In genomic region chr19:55877404-55877915, GRCm38 (mm10) we compare ENCODE assay signal across 8 mouse cellular contexts.
DNase-seq lines count a peak whose midpoint lies in the region; ATAC-seq and TF ChIP-seq lines count a peak whose summit lies in the region.

No protein-coding gene starts in this region.

- no peak overlapping the region for H3K4me3 ChIP-seq in ES-E14 (ENCODE audit: insufficient read depth in 1 of 2, low read depth in 1 of 2, low read length in 2 of 2, poor library complexity in 1 of 2, severe bottlenecking in 1 of 2)
- no peak overlapping the region for H3K4me3 ChIP-seq in forebrain, embryonic 11.5 days (ENCODE audit: low read depth, low read length)

- peak; percentile 39 for DNase-seq in ES-E14 (ENCODE audit: low read depth, low spot score)
- DNase-seq in brain, adult 2 months (ENCODE audit: low read depth, low spot score) = peak; percentile 66
- peak; percentile 88 for DNase-seq in forebrain, embryonic 11.5 days (ENCODE audit: low spot score)
- DNase-seq in layer of hippocampus, adult 9-11 months = peak; percentile 8
- DNase-seq in lung, postnatal 10 days = peak; percentile 76
- DNase-seq in retina, postnatal 7 days (ENCODE audit: low read depth, low spot score) = peak; percentile 47
- peak; percentile 33 for DNase-seq in urinary bladder, postnatal 10 days (ENCODE audit: low spot score)

- no peak overlapping the region for H3K4me2 ChIP-seq in forebrain, embryonic 11.5 days (ENCODE audit: low read depth, low read length, severe bottlenecking)

- H3K4me1 ChIP-seq in ES-E14 (ENCODE audit: control insufficient read depth in 2 of 2, insufficient read depth in 2 of 2, low read length in 2 of 2, poor library complexity in 1 of 2) = no peaks in the 10 kb centered on the region
- peaks cover 10% of the 10 kb centered on the region for H3K4me1 ChIP-seq in forebrain, embryonic 11.5 days (replicated peaks; ENCODE audit: control insufficient read depth, insufficient read depth, low read length)

- in situ Hi-C loops in ES-E14 (cut with MboI; ENCODE audit: low sequenced_read_pairs in 2 of 2, unreplicated experiment in 2 of 2) = no loop called here

- peaks cover 2% of the 10 kb centered on the region; the same call in 1 of the 2 replicates for H3K27me3 ChIP-seq in forebrain, embryonic 11.5 days (ENCODE audit: control insufficient read depth, insufficient read depth, low read length)

- H3K9me3 ChIP-seq in ES-E14 (ENCODE audit: control insufficient read depth, insufficient read depth, low read depth, low read length) = no peaks in the 10 kb centered on the region
- no peaks in the 10 kb centered on the region for H3K9me3 ChIP-seq in forebrain, embryonic 11.5 days (ENCODE audit: control insufficient read depth, low read length)

- peak; percentile 93 for ATAC-seq in forebrain, embryonic 11.5 days (replicated peaks; ENCODE audit: low FRiP score)
- peak; percentile 48 to 58; a peak in 1 of 4 replicates for ATAC-seq in hematopoietic stem cell, adult 5-6 weeks (replicated peaks in 1 of 2; ENCODE audit: insufficient read depth in 1 of 2, low FRiP score in 2 of 2, low TSS enrichment in 1 of 2, low read depth in 1 of 2, poor library complexity in 2 of 2, severe bottlenecking in 2 of 2)

- 6% methylated on average over 7 of the region's 7 CpGs for WGBS in forebrain, embryonic 11.5 days

- no peak overlapping the region for H3K27ac ChIP-seq in ES-E14 (ENCODE audit: insufficient read depth, low read depth, low read length, poor library complexity, severe bottlenecking)
- no peak overlapping the region for H3K27ac ChIP-seq in forebrain, embryonic 11.5 days (ENCODE audit: low read depth, low read length)

- no peak overlapping the region for H3K9ac ChIP-seq in ES-E14 (ENCODE audit: insufficient read depth, low read depth, low read length, poor library complexity, severe bottlenecking)
- H3K9ac ChIP-seq in forebrain, embryonic 11.5 days (ENCODE audit: low read length) = no peak overlapping the region

- no peaks in the 10 kb centered on the region for H3K36me3 ChIP-seq in ES-E14 (ENCODE audit: control insufficient read depth, insufficient read depth, low read length, poor library complexity, severe bottlenecking)
- no peaks in the 10 kb centered on the region for H3K36me3 ChIP-seq in forebrain, embryonic 11.5 days (ENCODE audit: control insufficient read depth, insufficient read depth, low read length)

TF ChIP-seq in ES-E14, 5 proteins besides CTCF, POLR2A, EP300 and RAD21:
- TF ChIP-seq CHD2 (IDR thresholded peaks at IDR 0.05; ENCODE audit: low read depth, low read length) = no peak
- TF ChIP-seq MAFK (IDR thresholded peaks at IDR 0.05; ENCODE audit: insufficient read depth, low read depth, low read length) = no peak
- no peak for TF ChIP-seq HCFC1 (IDR thresholded peaks at IDR 0.05; ENCODE audit: borderline replicate concordance, insufficient read depth, low read length)
- TF ChIP-seq ZNF384 (IDR thresholded peaks at IDR 0.05; ENCODE audit: low read depth, low read length) = no peak
- TF ChIP-seq ZC3H11A (IDR thresholded peaks at IDR 0.05; ENCODE audit: borderline replicate concordance, low read depth, low read length) = no peak

Comparison
In these comparisons a context has a peak if more than half of its experiments do, and no peak if none do; other contexts are left out.
1. DNase-seq: peak in every context shown above with its lines; median percentile 88 in forebrain, embryonic 11.5 days; 76 in lung, postnatal 10 days; 66 in brain, adult 2 months; 47 in retina, postnatal 7 days; 39 in ES-E14; 33 in urinary bladder, postnatal 10 days; 8 in layer of hippocampus, adult 9-11 months.